Mouse (Mus musculus): Measurements from ENCODE around the gene Samd10. TPM values are rescaled to one million over a fixed set of nuclear protein-coding genes. Genes with fewer than 3 reads are reported as not detected.

Samd10 gene
- polyA plus RNA-seq, 1 experiment from 2014 or later, result 7.8 TPM

DNA sequence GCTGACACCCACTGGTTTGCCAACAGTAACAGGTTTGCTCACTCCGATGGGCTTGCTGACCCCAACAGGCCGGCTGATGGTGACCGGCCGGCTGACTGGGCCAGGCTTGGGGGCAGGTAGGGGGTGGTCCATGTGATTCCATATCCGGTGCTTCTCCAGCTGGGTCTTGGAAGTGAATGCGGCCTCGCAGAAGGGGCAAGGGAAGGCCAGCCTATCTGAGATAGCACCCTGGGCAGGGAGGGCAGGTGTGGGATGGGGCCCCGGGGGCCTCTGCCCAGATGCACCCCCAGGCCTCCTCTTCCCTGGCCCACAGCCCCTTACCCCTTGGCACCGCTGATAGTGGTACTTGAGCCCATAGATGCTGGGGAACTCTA, 9.3 kb downstream of the Samd10 start:
- Histone ChIP-seq H3K9ac (no peak overlapping the region), H3K9me3 (no peaks in the 10 kb centered on the region), H3K4me3 (no peak overlapping the region), H3K27me3 (no peaks in the 10 kb centered on the region), H3K27ac (no peak overlapping the region), H3K36me3 (peaks cover 62% of the 10 kb centered on the region), H3K4me1 (peaks cover 19% of the 10 kb centered on the region), H3K4me2 (replicated peaks) (no peak overlapping the region)
- no peak for ATAC-seq (ENCODE audit: low FRiP score, low read depth)
- WGBS, result 94% methylated on average over 9 of the region's 9 CpGs

DNA sequence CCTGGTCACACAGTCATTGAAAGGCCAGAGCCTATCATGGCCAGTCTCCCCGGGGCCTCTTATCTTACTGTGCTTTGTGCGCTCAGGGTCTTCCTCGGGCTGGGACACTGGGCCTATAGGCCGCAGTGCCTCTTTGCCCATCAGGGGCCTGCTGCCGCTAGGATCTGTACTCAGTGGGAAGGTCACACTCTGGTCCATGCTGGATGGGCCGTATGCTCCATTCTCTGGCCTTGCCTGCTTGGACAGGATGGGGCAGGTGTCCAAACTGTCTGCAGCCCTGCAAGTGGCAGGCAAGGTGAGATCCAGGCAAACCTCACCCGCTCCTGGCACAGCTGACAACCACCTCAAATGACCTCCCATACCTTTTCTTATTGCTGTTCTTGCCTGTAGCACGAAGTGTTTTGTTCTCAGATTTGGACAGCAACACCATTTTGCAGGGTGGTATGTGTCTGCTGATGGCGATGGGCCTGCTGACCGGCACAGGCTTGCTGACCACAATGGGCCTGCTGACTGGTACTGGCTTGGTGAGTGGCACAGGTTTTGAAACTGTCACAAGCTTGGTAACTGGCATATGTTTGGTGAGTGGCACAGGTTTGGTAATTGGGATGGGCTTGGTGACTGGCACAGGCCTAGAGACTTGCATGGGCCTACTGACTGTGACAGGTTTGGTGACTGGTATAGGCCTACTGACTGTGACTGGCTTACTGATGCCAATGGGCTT, 9.8 kb downstream of the Samd10 start:
- H3K27me3 ChIP-seq, result no peaks in the 10 kb centered on the region
- H3K9me3 ChIP-seq, result no peaks in the 10 kb centered on the region
- H3K4me2 ChIP-seq (replicated peaks), result no peak overlapping the region
- H3K4me1 ChIP-seq, result peaks cover 19% of the 10 kb centered on the region
- 94% methylated on average over 10 of the region's 10 CpGs for WGBS
- no peak overlapping the region for H3K27ac ChIP-seq
- peaks cover 67% of the 10 kb centered on the region for H3K36me3 ChIP-seq
- ATAC-seq (ENCODE audit: low FRiP score, low read depth), result no peak
- H3K9ac ChIP-seq, result no peak overlapping the region
- no peak overlapping the region for H3K4me3 ChIP-seq

DNA sequence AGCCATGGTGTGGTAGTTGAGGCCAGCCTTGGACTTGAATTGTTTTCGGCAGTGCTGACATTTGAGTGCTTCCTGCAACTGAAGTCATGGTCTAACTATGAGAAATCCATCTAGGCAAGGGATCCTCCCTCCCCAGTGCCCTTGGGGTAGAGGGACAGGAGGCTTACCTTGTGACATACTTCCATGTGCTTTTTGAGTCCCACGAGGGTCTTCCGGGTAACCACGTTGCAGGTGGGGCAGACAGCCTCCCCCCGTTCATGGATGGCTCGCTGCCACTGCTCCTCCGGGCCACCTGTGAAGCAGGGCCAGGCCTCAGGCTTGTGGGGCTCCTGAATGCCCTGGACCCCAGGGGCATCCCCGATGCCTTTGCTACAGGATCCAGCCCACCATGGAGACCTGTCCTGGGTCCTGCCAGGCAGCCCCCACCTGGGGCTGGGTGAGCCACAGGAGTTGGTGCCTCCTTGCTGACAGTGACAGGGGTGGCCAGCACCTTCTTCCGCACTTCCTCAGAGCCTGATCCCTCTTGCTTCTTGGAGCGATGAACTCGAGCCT, 10.7 kb downstream of the Samd10 start:
- H3K4me1 ChIP-seq, result peaks cover 19% of the 10 kb centered on the region
- no peaks in the 10 kb centered on the region for H3K9me3 ChIP-seq
- H3K27ac ChIP-seq, result no peak overlapping the region
- peaks cover 75% of the 10 kb centered on the region for H3K36me3 ChIP-seq
- 90% methylated on average over 11 of the region's 11 CpGs for WGBS
- no peaks in the 10 kb centered on the region for H3K27me3 ChIP-seq
- H3K9ac ChIP-seq, result no peak overlapping the region
- no peak overlapping the region for H3K4me3 ChIP-seq
- no peak overlapping the region for H3K4me2 ChIP-seq (replicated peaks)
- ATAC-seq (ENCODE audit: low FRiP score, low read depth), result no peak

- ATAC-seq (ENCODE audit: low FRiP score, low read depth), result no peak
- Histone ChIP-seq H3K4me3 (no peak overlapping the region), H3K27me3 (no peaks in the 10 kb centered on the region), H3K9me3 (no peaks in the 10 kb centered on the region), H3K27ac (no peak overlapping the region), H3K9ac (no peak overlapping the region), H3K36me3 (peaks cover 78% of the 10 kb centered on the region), H3K4me1 (peaks cover 14% of the 10 kb centered on the region), H3K4me2 (replicated peaks) (no peak overlapping the region)
- 73% methylated on average over 6 of the region's 6 CpGs for WGBS
Measured at GRCm38 (mm10) chr2:181587796-181588195, 11.2 kb downstream of the Samd10 start.

GRCm38 (mm10) chr2:181586124-181586523, 12.9 kb downstream of the Samd10 start:
- H3K27me3 ChIP-seq, result no peaks in the 10 kb centered on the region
- peaks cover 13% of the 10 kb centered on the region for H3K4me1 ChIP-seq
- peaks cover 78% of the 10 kb centered on the region for H3K36me3 ChIP-seq
- 94% methylated on average over 3 of the region's 3 CpGs for WGBS
- ATAC-seq (ENCODE audit: low FRiP score, low read depth), result no peak
- no peak overlapping the region for H3K4me3 ChIP-seq
- H3K27ac ChIP-seq, result no peak overlapping the region
- H3K4me2 ChIP-seq (replicated peaks), result no peak overlapping the region
- H3K9ac ChIP-seq, result no peak overlapping the region
- H3K9me3 ChIP-seq, result no peaks in the 10 kb centered on the region

DNA sequence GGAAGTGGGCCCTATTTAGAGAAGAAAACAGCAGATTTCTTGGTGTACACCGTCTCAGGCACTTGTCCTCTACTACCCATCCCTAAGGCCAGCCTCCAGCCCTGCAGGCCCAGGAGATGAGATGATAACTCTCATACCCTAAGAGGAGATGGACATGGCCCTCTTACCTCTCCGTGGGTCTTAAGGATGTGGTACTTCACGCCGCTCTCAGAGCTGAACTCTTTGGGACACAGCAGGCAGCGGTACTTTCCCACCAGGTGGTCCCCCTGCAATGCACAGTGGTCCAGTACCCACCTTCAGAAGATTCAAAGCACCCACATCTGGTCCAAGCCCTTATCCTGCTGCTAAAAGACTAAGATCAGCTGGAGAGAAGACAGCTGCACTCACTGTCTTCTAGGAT, 13.5 kb downstream of the Samd10 start:
- no peak for ATAC-seq (ENCODE audit: low FRiP score, low read depth)
- H3K4me2 ChIP-seq (replicated peaks), result no peak overlapping the region
- no peaks in the 10 kb centered on the region for H3K9me3 ChIP-seq
- no peaks in the 10 kb centered on the region for H3K27me3 ChIP-seq
- no peak overlapping the region for H3K27ac ChIP-seq
- H3K4me1 ChIP-seq, result peaks cover 11% of the 10 kb centered on the region
- WGBS, result 94% methylated on average over 5 of the region's 5 CpGs
- H3K36me3 ChIP-seq, result peaks cover 75% of the 10 kb centered on the region
- H3K4me3 ChIP-seq, result no peak overlapping the region
- no peak overlapping the region for H3K9ac ChIP-seq

DNA sequence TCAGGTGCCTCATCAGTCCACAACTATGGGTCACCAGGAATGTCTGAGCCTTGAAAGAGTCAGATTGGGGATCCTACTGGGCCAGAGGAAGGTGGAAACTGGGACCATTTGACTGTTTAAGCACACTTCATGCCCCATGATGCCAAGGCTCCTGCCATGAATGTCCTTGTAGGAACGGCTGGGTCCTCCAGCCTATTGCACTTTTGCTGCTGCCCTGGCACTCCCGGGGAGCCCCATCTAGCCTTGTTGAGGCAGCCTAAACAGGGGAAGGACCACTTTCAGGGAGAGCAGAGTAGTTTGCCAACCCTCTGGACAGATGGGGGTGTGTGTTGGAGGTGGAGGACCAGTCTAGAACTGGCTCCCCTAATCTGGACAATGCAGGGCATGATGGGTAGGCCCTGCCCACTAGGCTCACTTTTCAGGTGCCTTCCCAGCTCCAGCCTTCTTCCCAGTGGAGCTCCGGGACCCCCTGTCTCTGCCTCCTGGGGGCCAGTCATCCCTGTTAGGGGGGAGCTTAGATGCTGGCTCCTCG, 14.5 kb downstream of the Samd10 start, which contains the start of gene Uckl1:
Uckl1 (minus strand) TSS at position 482 of the 532 bp plus-strand sequence.
- Histone ChIP-seq H3K4me1 (peaks cover 17% of the 10 kb centered on the region), H3K4me2 (replicated peaks) (no peak within 1 kb of the TSS), H3K27ac (no peak within 1 kb of the TSS), H3K9me3 (no peaks in the 10 kb centered on the region), H3K9ac (no peak within 1 kb of the TSS), H3K27me3 (no peaks in the 10 kb centered on the region), H3K4me3 (no peak within 1 kb of the TSS), H3K36me3 (peaks cover 64% of the 10 kb centered on the region)
- WGBS, result 79% methylated on average over 4 of the region's 4 CpGs
- ATAC-seq (ENCODE audit: low FRiP score, low read depth), result no peak

DNA sequence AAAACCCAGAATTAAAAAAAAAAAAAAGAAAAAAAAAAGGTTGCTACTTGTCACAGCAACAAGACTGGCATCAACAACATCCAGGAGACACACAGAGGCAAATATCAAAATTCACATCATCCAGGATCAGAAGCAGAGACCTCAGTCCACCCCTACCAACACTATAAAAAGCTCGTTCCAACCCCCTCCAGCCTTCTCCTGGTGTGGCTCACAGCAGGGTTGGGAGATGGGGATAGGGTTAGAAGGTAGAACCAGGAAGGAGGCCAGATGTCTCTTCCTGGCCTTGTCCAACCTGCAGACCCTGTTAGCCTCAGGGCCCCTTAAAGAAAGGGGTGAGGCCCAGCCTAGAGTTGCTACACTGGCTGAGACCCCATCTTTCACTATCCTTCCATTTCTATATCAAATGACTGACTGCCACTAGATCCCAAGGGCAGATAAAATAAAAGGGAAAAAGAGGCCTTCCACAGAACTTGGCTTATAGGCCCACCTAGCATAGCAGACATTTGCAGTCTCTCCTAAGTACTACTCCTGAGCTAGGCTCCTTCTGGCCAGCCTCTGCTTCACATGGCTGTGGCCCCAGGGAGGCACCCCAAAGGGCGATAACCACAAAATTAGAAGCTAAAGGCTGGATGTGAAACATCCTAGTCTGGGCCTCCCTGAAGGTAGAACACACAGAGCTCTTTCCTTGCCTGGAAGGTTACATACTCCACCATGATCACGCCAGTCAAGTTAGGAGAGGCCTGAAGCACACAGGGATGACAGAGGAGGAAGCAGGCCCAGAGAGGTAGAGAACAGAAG, 15.4 kb downstream of the Samd10 start:
- Histone ChIP-seq H3K9ac (no peak overlapping the region), H3K4me3 (no peak overlapping the region), H3K27me3 (no peaks in the 10 kb centered on the region), H3K9me3 (no peaks in the 10 kb centered on the region), H3K27ac (no peak overlapping the region), H3K4me2 (replicated peaks) (no peak overlapping the region), H3K36me3 (peaks cover 56% of the 10 kb centered on the region), H3K4me1 (peaks cover 17% of the 10 kb centered on the region)
- 81% methylated on average over 3 of the region's 3 CpGs for WGBS
- ATAC-seq (ENCODE audit: low FRiP score, low read depth), result no peak

GRCm38 (mm10) chr2:181582939-181583338, 16.1 kb downstream of the Samd10 start:
- Histone ChIP-seq H3K27ac (no peak overlapping the region), H3K27me3 (no peaks in the 10 kb centered on the region), H3K4me3 (no peak overlapping the region), H3K4me1 (peaks cover 17% of the 10 kb centered on the region), H3K36me3 (peaks cover 49% of the 10 kb centered on the region), H3K9ac (no peak overlapping the region), H3K9me3 (no peaks in the 10 kb centered on the region), H3K4me2 (replicated peaks) (no peak overlapping the region)
- ATAC-seq (ENCODE audit: low FRiP score, low read depth), result no peak
- WGBS, result 80% methylated on average over 1 of the region's 1 CpGs

DNA sequence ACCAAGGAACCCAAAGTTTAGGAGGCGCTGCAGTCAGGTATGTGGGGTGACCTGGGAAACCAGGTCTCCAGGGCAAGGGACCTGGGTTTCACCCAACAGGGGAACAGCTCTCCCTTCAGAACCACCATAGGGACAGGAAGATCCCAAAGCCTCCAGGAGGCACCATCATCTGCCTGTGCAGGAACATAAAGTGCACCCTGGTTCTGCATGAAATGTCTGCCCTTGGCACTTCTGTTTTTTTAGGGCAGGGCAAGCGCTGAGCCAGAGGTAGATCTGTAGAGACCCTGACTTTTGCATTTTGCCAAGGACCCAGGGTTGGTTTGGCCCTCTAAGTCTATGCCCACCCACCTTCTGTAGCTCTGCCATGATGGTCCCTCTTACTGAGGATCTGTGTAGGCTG, 16.7 kb downstream of the Samd10 start:
- H3K4me3 ChIP-seq, result peak overlapping the region; percentile 76

DNA sequence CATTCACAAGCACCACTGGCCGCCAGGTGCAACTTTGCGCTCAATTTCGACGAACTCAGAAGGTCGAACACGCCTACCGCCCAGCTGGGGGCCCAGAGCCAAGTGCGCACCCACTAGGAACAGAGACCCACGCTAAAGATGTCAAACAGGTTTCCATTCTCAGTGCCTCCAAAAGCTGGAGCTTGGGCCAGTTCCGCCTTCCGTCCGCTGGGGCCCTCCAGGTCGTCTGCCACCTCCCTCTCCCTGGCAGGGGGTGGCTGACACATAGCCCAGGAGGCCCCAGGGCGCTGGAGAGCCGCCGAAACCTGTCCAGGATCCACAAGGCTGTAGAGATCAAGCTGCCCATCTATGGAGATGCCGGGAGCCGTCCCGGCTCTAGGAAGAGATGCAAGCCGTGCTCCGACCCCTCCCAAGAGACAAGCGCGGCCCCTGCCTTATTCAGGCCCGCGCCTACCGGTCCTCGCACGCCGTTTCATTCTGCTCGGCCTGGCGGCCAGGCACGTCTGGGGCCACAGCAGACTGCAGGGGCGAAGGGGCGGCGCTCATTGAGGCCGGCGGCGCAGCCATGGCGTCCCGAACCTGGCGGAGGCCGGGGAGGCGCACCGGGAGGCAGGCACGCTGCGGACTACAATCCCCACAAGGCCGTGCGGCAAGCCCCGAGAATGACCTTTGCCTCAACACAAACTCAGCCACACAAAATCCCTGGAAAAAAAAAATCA, 17.5 kb downstream of the Samd10 start:
- H3K9me3 ChIP-seq, result no peaks in the 10 kb centered on the region
- H3K36me3 ChIP-seq, result peaks cover 35% of the 10 kb centered on the region
- H3K9ac ChIP-seq, result peak overlapping the region; percentile 85
- peak overlapping the region; percentile 93 for H3K4me2 ChIP-seq (replicated peaks)
- H3K4me3 ChIP-seq, result peak overlapping the region; percentile 76
- under 1% methylated on average over 49 of the region's 49 CpGs for WGBS
- H3K4me1 ChIP-seq, result peaks cover 17% of the 10 kb centered on the region
- no peaks in the 10 kb centered on the region for H3K27me3 ChIP-seq
- peak; percentile 80 for ATAC-seq (ENCODE audit: low FRiP score, low read depth)
- H3K27ac ChIP-seq, result peak overlapping the region; percentile 91

More for the DNA sequence above, 16.7 kb downstream of the Samd10 start:
- H3K4me2 ChIP-seq (replicated peaks), result peak overlapping the region; percentile 93
- no peak for ATAC-seq (ENCODE audit: low FRiP score, low read depth)
- H3K4me1 ChIP-seq, result peaks cover 17% of the 10 kb centered on the region
- no peaks in the 10 kb centered on the region for H3K27me3 ChIP-seq
- no peak overlapping the region for H3K27ac ChIP-seq
- no peak overlapping the region; the same call in 1 of the 2 replicates for H3K9ac ChIP-seq
- no peaks in the 10 kb centered on the region for H3K9me3 ChIP-seq
- H3K36me3 ChIP-seq, result peaks cover 43% of the 10 kb centered on the region
- WGBS, result 83% methylated on average over 2 of the region's 2 CpGs

All from limb, embryonic 13.5 days (tissue).